Mouse (Mus musculus) lung, postnatal 25 days (tissue): ENCODE data around the gene Ltb.

Experiments
- DNase-seq: peaks from one replicate; pipeline ENCODE4 v3.0.0; 2022; ENCODE audit warnings: low spot score

The Ltb gene

GRCm38 (mm10) chr17:35194844-35195630 lies 798 bp downstream of the Ltb start:
- no peak for DNase-seq

GRCm38 (mm10) chr17:35195631-35196320 lies 1.5 kb downstream of the Ltb start:
- DNase-seq, result peak; percentile 81

DNA sequence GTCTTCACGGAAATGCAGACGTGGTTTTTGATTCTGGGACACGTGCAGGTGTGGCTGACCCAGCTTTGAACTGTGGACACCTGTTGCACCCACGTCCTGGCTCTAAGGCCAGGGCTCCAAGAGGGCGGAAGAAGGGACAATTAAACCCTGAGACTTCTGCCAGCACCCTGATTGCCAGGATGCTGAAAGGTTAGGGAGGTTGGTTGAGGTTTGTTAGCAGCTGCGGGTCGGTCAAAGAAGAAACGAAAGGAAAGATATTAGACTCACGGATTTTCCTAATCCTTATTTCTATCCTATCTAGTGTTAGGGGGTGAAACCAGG lies 2.0 kb downstream of the Ltb start:
- no peak for DNase-seq

DNA sequence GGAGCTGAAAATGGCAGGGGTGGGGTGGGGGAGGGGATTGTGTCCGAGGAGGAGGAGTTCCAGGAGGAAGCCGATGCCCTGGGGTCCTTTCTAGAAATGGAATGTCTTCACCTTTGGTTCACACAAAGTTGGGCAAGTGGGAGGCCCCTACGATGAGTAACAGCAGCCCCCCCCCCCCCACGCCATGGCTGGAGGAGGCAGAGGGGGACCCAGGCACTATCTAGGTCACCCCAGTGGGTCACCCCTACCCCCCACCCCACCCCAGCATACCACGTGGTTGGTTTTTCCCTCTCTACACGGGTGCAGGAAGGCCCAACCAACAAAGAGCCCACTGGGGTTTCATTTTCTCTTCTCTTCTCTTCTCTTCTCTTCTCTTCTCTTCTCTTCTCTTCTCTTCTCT lies 2.9 kb downstream of the Ltb start:
- DNase-seq, result no peak

- DNase-seq, result no peak
These were observed 3.8 kb downstream of the Ltb start for GRCm38 (mm10) chr17:35198029-35198428.

DNA sequence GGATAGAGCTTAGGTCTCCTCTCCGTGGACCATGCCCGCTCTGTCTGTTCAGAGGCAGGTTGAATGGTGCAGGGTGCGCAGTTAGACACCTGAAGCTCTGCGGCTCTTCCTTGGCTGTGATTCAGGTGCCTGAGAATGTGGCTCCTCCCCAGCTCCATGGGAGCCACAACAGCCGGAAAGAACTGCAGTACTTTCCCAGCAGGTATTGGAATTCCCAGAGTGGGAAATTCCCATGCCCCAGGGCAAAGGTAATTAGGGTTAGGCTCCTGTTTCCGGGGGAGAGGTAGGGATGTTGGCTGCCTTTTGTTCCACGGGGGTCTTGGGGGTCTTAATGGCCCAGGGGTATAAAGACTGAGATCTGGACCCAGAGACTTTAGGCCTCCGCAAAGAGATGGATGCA lies 4.7 kb downstream of the Ltb start:
- DNase-seq, result no peak

DNA sequence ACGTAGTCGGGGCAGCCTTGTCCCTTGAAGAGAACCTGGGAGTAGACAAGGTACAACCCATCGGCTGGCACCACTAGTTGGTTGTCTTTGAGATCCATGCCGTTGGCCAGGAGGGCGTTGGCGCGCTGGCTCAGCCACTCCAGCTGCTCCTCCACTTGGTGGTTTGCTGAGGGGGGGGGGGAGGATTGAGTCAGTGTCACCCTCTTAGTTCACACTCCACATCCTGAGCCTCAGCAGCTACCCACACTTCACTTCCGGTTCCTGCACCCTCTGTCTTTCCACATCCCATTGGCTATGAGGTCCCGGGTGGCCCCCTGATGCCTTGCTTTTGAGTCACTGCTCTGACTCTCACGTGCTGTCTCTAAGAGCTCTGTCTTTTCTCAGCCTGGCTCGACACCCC lies 6.2 kb downstream of the Ltb start:
- peak; percentile 61 for DNase-seq

- no peak for DNase-seq
These were observed 6.9 kb downstream of the Ltb start for GRCm38 (mm10) chr17:35201128-35201527.

- peak; percentile 70 for DNase-seq
These were observed 7.5 kb downstream of the Ltb start, which contains the start of gene Tnf for GRCm38 (mm10) chr17:35201787-35202186. TSS of gene Tnf (minus strand) at chr17:35202007.

GRCm38 (mm10) chr17:35202442-35202841 lies 8.2 kb downstream of the Ltb start:
- no peak for DNase-seq

DNA sequence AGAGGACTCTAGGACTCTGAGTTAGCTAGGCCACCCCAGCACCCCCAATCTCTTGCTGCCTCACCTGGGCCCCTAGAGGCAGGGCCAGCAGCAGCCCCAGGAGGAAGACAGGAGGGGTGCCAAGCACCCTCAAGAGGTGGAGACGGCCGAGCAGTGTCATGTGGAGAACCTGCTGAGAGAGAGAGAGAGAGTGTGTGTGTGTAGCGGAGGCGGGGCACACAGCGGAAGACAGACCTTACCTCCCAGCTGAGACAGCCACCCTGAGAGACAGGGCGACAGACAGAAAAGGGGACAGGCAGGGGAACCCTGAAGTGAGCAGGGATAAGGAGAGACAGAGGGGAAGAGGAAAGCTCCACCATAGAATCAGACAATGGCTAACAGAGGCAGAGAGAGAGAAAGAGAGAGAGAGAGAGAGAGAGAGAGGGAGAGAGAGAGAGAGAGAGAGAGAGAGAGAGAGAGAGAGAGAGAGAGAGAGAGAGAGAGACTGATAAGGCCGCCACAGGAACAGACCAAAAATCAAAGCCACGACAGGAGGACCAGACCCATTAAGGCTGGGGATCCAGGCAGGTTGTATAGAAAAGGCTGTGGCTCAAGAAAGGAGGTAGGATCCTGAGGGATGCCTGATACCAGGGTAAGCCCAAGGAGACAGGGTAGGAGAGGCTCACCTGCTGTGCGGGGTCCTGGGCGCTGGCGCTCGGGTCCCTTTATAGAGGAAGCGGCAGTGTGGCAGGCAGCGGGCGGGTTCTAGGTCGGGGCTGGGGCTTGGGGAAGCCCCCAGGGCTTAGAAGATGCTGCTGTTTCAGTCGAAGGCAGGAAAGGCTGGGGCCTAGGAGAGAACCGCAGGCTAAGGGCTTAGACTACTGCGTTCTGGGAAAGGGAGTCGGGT lies 10.5 kb downstream of the Ltb start, which contains the start of gene Lta:
Gene Lta (minus strand): TSS at position 858 of the 886 bp plus-strand sequence.
- DNase-seq, result no peak

- no peak for DNase-seq
These were observed 11.1 kb downstream of the Ltb start for GRCm38 (mm10) chr17:35205380-35205769.

GRCm38 (mm10) chr17:35209785-35210535 lies 15.7 kb downstream of the Ltb start:
- DNase-seq, result no peak

DNA sequence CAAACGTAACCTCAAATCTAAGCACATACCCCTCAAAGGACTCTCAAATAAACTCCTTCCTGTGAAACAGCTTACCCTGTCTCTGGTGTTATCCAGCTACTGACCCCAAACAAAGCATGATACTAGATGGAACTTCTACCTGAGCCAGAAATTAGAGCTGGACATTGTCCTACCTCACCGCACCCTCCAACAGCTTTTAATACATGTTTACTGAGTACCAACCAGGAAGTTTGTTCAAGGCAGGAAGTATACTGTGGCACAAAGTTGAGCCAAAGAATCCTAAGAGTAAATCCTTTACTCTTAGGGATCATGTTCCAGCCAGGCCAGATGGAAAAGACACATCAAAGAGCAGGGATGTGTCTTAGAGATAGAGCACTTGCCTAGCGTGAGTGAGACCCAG lies 16.4 kb downstream of the Ltb start:
- no peak for DNase-seq

DNA sequence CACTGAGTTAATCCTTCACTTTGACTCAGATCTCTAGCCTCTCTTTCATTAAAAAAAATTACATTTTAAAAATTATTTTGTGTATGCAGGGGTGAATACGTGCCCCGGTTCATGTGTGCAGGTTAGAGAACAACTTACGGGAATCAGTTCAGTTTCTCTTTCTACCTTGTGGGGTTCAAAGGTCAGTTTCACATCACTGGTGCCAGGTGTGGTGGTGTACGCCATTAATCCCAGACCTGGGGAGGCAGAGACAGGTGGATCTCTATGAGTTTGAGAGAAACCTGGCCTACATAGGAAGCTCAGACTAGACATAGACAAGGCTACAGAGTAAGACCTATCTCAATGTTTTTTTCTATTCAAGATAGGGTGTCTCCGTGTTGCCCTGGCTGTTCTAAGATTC lies 18.8 kb downstream of the Ltb start:
- no peak for DNase-seq

GRCm38 (mm10) chr17:35218516-35219193 lies 24.4 kb downstream of the Ltb start:
- peak; percentile 65 for DNase-seq

DNA sequence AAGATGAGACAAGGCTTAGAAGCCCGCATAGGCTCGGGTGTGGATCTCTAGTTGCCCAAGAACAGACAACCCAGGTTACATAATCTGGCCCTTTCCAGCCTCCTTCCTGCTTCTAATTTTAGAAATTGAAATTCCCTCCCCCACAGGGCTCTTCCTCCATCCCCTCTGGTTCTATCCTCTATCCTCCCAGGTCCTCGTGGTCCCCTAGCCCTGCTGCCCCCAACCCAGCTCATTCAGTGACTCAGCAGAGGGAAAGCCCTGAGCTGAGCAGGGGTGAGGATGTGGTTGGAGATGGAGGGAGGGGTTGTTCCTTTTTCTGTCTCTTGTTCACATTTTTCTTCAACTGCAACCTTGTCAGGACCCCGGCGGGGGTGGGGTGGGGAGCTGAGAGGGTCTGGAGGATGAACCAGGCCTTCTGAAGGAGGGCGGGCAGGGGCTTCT lies 25.4 kb downstream of the Ltb start:
- DNase-seq, result no peak

GRCm38 (mm10) chr17:35220156-35220952 lies 26.1 kb downstream of the Ltb start, which contains the start of gene Gm16181:
TSS of gene Gm16181 (plus strand) at chr17:35220834.
- DNase-seq, result no peak

DNA sequence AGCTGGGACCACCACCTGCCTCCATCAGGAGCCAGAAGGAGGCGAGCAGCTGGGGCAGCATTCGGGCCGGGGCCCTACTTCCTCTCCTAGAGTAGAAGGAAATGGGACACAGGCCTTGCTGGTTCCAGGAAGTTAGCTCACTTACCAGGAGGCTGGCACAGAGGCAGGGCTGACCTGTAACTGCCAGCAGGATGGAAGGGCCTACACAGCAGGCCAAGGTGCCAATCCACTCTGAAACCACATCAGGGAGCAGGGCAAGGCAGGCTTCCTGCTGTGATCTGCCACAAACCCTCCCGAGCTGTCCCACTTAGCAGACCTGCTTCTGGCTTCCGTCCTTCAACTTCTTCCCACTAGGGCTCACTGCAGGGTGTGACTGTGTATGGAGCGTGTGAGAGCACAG lies 28.1 kb downstream of the Ltb start:
- DNase-seq, result no peak

DNA sequence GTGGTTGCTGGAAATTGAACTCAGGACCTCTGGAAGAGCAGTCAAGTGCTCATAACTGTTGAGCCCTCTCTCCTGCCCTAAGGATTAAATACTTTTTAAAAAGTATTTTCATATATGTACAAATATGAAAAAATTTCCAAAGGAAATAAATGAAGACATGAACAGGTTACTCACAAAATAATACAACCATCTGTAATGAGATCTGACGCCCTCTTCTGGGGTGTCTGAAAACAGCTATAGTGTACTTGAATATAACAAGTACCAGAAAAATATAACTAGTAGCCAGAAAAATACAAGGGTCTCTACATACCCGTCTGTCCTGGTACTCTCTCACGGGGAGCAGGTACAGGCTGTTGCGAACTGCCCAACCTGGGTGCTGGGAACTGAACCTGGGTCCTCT lies 30.4 kb downstream of the Ltb start:
- no peak for DNase-seq
